In genomic region chr7:74323683-74324082, GRCm38 (mm10) we compare ENCODE assay signal across 10 mouse cellular contexts.
DNase-seq lines count a peak whose midpoint lies in the region; ATAC-seq and TF ChIP-seq lines count a peak whose summit lies in the region.
"Had no signal": no experiment of that assay in that cellular context is flagged by ENCODE, and none has a peak within 500 bp of the region (broad histone marks: within the 10 kb centered on the region; RNA-seq: fewer than 3 reads in every experiment).

No protein-coding gene starts in this region.

- H3K27me3 ChIP-seq in intestine, embryonic 16.5 days (replicated peaks; ENCODE audit: control insufficient read depth, insufficient read depth, low read length), result no peaks in the 10 kb centered on the region
- no peaks in the 10 kb centered on the region for H3K27me3 ChIP-seq in intestine, postnatal 0 days (replicated peaks; ENCODE audit: control insufficient read depth, insufficient read depth, low read length)
- H3K27me3 ChIP-seq in hindbrain, embryonic 14.5 days (ENCODE audit: control insufficient read depth, insufficient read depth, low read length), result no peaks in the 10 kb centered on the region
- H3K27me3 ChIP-seq in limb, embryonic 11.5 days (ENCODE audit: control insufficient read depth, insufficient read depth, low read length), result no peaks in the 10 kb centered on the region
- H3K27me3 ChIP-seq: heart, embryonic 15.5 days; limb, embryonic 13.5 days had no signal

- H3K27ac ChIP-seq in intestine, embryonic 16.5 days (ENCODE audit: low read length), result no peak overlapping the region
- H3K27ac ChIP-seq in intestine, postnatal 0 days (ENCODE audit: low read depth, low read length), result no peak overlapping the region
- no peak overlapping the region for H3K27ac ChIP-seq in hindbrain, embryonic 14.5 days
- no peak overlapping the region for H3K27ac ChIP-seq in limb, embryonic 11.5 days (replicated peaks; ENCODE audit: low read depth, low read length)
- H3K27ac ChIP-seq: heart, embryonic 15.5 days; limb, embryonic 13.5 days had no signal

- H3K36me3 ChIP-seq in intestine, embryonic 16.5 days (ENCODE audit: control insufficient read depth, insufficient read depth, low read length), result no peaks in the 10 kb centered on the region
- no peaks in the 10 kb centered on the region for H3K36me3 ChIP-seq in intestine, postnatal 0 days (ENCODE audit: control insufficient read depth, insufficient read depth)
- no peaks in the 10 kb centered on the region for H3K36me3 ChIP-seq in hindbrain, embryonic 14.5 days (replicated peaks; ENCODE audit: control insufficient read depth, insufficient read depth)
- H3K36me3 ChIP-seq in limb, embryonic 11.5 days (ENCODE audit: control insufficient read depth, insufficient read depth, low read length), result no peaks in the 10 kb centered on the region
- H3K36me3 ChIP-seq: heart, embryonic 15.5 days; limb, embryonic 13.5 days had no signal

- H3K4me2 ChIP-seq in intestine, embryonic 16.5 days (ENCODE audit: low read depth, low read length), result no peak overlapping the region
- H3K4me2 ChIP-seq in intestine, postnatal 0 days (replicated peaks; ENCODE audit: low read depth), result no peak overlapping the region
- H3K4me2 ChIP-seq in hindbrain, embryonic 14.5 days (replicated peaks), result no peak overlapping the region
- H3K4me2 ChIP-seq in limb, embryonic 11.5 days (ENCODE audit: low read depth, severe bottlenecking), result no peak overlapping the region
- H3K4me2 ChIP-seq: heart, embryonic 15.5 days; limb, embryonic 13.5 days had no signal

- H3K4me1 ChIP-seq in intestine, embryonic 16.5 days (ENCODE audit: control insufficient read depth, insufficient read depth, low read length), result peaks cover 9% of the 10 kb centered on the region; the same call in 1 of the 2 replicates
- no peaks in the 10 kb centered on the region for H3K4me1 ChIP-seq in intestine, postnatal 0 days (replicated peaks; ENCODE audit: control insufficient read depth, insufficient read depth, low read length)
- peaks cover 26% of the 10 kb centered on the region for H3K4me1 ChIP-seq in hindbrain, embryonic 14.5 days (replicated peaks; ENCODE audit: control insufficient read depth, insufficient read depth, low read length)
- H3K4me1 ChIP-seq in limb, embryonic 11.5 days (ENCODE audit: control insufficient read depth, insufficient read depth, low read length), result peaks cover 6% of the 10 kb centered on the region; the same call in 1 of the 2 replicates
- H3K4me1 ChIP-seq: heart, embryonic 15.5 days had no signal

- no peak for DNase-seq in hindbrain, embryonic 14.5 days (ENCODE audit: low spot score)
- peak; percentile 37 for DNase-seq in limb, embryonic 11.5 days (ENCODE audit: low spot score)
- DNase-seq in yolk sac, embryonic 10.5 days (ENCODE audit: low spot score), result peak; percentile 9
- DNase-seq in right cerebral cortex, postnatal 25 days, result no peak
- no peak for DNase-seq in right cerebral cortex, adult 2 months (ENCODE audit: low spot score in 2 of 2)

- no peak for TF ChIP-seq CTCF in intestine, postnatal 0 days (IDR thresholded peaks at IDR 0.05; ENCODE audit: low read depth)

- no peaks in the 10 kb centered on the region for H3K9me3 ChIP-seq in intestine, embryonic 16.5 days (ENCODE audit: control insufficient read depth, low read length)
- no peaks in the 10 kb centered on the region for H3K9me3 ChIP-seq in intestine, postnatal 0 days (ENCODE audit: control insufficient read depth)
- H3K9me3 ChIP-seq in hindbrain, embryonic 14.5 days (ENCODE audit: control insufficient read depth, low read length), result no peaks in the 10 kb centered on the region
- H3K9me3 ChIP-seq in limb, embryonic 11.5 days (ENCODE audit: control insufficient read depth, low read length), result no peaks in the 10 kb centered on the region
- H3K9me3 ChIP-seq: heart, embryonic 15.5 days; limb, embryonic 13.5 days had no signal

- no peak overlapping the region for H3K9ac ChIP-seq in intestine, embryonic 16.5 days (ENCODE audit: low read depth, low read length)
- H3K9ac ChIP-seq in intestine, postnatal 0 days (ENCODE audit: low read depth, low read length), result no peak overlapping the region
- H3K9ac ChIP-seq in hindbrain, embryonic 14.5 days, result no peak overlapping the region
- no peak overlapping the region for H3K9ac ChIP-seq in limb, embryonic 11.5 days (ENCODE audit: low read length)
- H3K9ac ChIP-seq: heart, embryonic 15.5 days; limb, embryonic 13.5 days had no signal

- peak; percentile 50; the same call in 1 of the 2 replicates for ATAC-seq in intestine, embryonic 16.5 days
- no peak for ATAC-seq in intestine, postnatal 0 days
- ATAC-seq in hindbrain, embryonic 14.5 days (ENCODE audit: low FRiP score), result 0 out of 2 replicates have a peak, but pooled peaks have one; percentile 37
- peak; percentile 44; the same call in 1 of the 2 replicates for ATAC-seq in limb, embryonic 11.5 days (ENCODE audit: insufficient number of reproducible peaks, low FRiP score, low TSS enrichment, low read depth)
- ATAC-seq in monocyte, adult 5-6 weeks (replicated peaks; ENCODE audit: insufficient number of reproducible peaks, low FRiP score, low TSS enrichment, poor library complexity, severe bottlenecking), result no peak

- WGBS in intestine, embryonic 16.5 days, result 40% methylated on average over 5 of the region's 5 CpGs
- 39% methylated on average over 5 of the region's 5 CpGs for WGBS in intestine, postnatal 0 days
- 46% methylated on average over 5 of the region's 5 CpGs for WGBS in hindbrain, embryonic 14.5 days
- WGBS in limb, embryonic 11.5 days, result 53% methylated on average over 5 of the region's 5 CpGs

- no peak overlapping the region for H3K4me3 ChIP-seq in intestine, embryonic 16.5 days (ENCODE audit: low read length)
- H3K4me3 ChIP-seq in intestine, postnatal 0 days (ENCODE audit: low read depth, low read length), result no peak overlapping the region
- H3K4me3 ChIP-seq in hindbrain, embryonic 14.5 days (replicated peaks; ENCODE audit: low read length), result no peak overlapping the region
- H3K4me3 ChIP-seq in limb, embryonic 11.5 days (ENCODE audit: low read depth, low read length), result no peak overlapping the region
- H3K4me3 ChIP-seq: heart, embryonic 15.5 days; limb, embryonic 13.5 days had no signal

Comparison
In these comparisons a context has a peak if more than half of its experiments do, and no peak if none do; other contexts are left out.
1. ATAC-seq: peak in intestine, embryonic 16.5 days (single experiment), hindbrain, embryonic 14.5 days (single experiment) and limb, embryonic 11.5 days (single experiment); none in intestine, postnatal 0 days (single experiment) and monocyte, adult 5-6 weeks (single experiment).
2. DNase-seq: peak in limb, embryonic 11.5 days (single experiment) and yolk sac, embryonic 10.5 days (single experiment); none in hindbrain, embryonic 14.5 days (single experiment), right cerebral cortex, postnatal 25 days (single experiment) and right cerebral cortex, adult 2 months (0 of 2).